Mouse (Mus musculus) T-helper 2 cell (primary cell): ENCODE results near the gene Fkbp6.

ENCODE experiments used
- in situ Hi-C: fragments of 300-600 bp; cut with MboI, MseI; formaldehyde crosslinking; loops from one replicate; pipeline ENCODE4 v1.15.1; 2025; ENCODE audit warnings: high pct_unique_total_duplicates

Gene Fkbp6

GRCm38 (mm10) chr5:135352995-135353394 is 3.2 kb upstream of the Fkbp6 start, which contains the start of gene Trim50:
Gene Trim50, plus strand, starts transcription at chr5:135353295.
- in situ Hi-C loops = no loop called here

GRCm38 (mm10) chr5:135351606-135352005 is 1.8 kb upstream of the Fkbp6 start:
- in situ Hi-C loops = no loop called here

- in situ Hi-C loops = no loop called here
These were observed 2.3 kb downstream of the Fkbp6 start for GRCm38 (mm10) chr5:135347511-135348011.

DNA sequence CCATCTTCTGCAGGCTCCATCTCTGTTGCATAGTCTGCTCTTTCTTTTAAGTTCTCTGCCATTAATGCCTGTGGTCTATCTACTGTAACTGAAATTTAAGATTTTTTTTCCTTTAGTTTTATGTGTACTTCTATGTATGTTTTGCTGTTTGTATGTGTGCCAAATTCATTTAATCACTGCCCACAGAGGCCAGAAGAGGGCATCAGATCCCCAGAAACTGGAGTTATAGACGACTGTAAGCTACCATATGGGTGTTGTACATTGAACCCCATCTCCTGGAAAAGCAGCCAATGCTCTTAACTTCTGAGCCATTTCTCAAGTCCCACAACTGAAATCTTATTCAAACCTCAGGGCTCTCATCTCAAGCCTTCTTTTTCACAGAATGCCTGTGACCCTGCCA is 3.4 kb downstream of the Fkbp6 start:
- in situ Hi-C loops = no loop called here

DNA sequence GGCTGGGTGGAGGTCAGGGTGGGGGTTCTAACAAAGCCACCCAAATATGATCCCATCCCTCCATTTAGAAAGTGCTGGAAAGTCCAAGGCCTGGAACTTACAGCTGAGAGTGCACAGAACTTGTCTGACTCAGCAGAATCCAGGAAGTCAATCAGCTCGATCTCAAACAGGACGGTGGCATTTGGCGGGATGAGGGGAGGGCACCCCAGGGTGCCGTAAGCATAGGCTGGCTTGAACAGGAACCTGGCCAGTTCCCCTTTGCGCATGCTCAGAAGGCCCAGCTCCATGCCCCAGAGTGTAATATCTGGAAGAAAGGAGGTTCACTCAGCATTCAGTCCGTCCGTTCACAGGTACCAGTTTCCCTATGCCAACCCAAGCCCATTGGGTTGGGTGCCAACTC is 3.9 kb downstream of the Fkbp6 start:
- in situ Hi-C loops = no loop called here

- in situ Hi-C loops = no loop called here
These were observed 12.3 kb downstream of the Fkbp6 start for GRCm38 (mm10) chr5:135337575-135337974.

DNA sequence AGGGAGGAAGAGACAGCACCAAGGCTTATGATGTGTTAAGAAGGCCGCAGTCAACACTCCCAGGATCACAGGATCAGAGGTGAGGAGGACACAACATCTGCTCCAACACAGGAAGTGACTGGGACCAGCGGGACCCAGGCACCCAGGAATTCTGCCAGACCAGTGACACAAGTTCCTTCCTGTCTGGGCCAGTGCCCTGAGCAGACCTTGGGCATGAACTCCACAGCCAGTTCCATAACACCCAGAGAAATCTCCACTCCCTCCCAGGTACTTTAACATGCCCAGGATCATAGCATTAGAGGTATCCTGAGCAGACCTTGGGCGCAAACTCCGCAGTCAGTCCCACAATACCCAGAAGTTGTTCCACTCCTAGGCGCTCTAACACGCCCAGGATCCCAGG is 18.7 kb downstream of the Fkbp6 start:
- in situ Hi-C loops = no loop called here

GRCm38 (mm10) chr5:135330201-135330600 is 19.6 kb downstream of the Fkbp6 start:
- in situ Hi-C loops = no loop called here

GRCm38 (mm10) chr5:135329471-135329870 is 20.4 kb downstream of the Fkbp6 start:
- in situ Hi-C loops = no loop called here

DNA sequence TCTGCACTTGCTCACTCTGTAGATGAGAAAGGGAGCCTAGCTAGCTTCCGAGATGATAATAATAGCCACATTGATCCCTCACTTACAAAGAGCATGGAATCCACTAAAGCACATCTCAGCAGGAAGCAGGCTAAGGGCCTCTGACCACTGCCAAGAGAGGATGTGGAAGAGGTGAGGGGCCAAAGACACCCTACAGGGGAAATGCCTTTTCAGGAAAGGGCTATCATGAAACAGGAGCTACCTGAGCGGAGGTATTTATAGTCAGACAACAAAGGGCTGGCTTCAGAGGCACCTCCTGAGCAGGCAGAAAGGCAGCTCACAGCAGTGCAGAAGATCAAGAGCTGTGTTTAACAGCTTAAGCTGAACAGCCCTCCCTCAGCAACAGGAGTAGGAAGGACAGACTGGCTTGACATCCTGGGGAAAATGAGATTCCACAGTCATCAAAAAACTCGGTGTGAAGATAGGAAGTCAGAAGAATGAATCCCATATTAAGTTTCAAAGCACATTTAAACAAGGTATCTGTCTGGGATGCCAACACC is 23.7 kb downstream of the Fkbp6 start:
- in situ Hi-C loops = no loop called here

GRCm38 (mm10) chr5:135322197-135322596 is 27.6 kb downstream of the Fkbp6 start:
- in situ Hi-C loops = no loop called here

- in situ Hi-C loops = no loop called here
These were observed 30.0 kb downstream of the Fkbp6 start for GRCm38 (mm10) chr5:135319856-135320255.

- in situ Hi-C loops = no loop called here
These were observed 33.7 kb downstream of the Fkbp6 start for GRCm38 (mm10) chr5:135316177-135316576.

DNA sequence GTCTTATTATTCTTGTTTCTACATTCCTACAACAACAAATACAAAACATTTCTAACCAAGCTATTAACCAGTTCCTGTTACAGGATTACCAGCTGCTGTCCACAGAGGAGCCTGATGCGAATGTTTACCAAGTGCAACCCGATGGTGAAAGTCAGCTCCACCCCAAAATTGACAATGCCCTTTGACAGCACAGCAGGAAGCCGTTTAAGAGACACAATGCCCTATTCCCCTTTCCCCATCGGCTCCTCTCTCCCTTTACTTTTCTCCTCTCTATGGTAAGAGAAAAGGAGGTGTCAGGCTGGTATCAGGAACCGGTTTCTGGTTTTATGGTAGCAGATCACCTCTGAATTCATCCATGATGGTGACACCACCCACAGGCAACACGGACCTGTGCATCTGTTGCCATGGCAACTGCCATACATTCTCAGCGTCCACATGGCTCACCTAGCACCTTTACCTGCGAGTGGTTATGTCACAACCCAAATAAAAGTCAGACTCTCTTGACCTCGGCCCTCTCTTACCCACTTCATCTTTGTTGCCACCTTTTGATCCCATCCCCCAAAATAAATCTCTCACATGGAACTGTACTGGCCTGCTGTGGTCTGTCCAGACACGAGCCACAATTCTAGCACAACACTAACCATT is 43.4 kb downstream of the Fkbp6 start:
- in situ Hi-C loops = no loop called here

DNA sequence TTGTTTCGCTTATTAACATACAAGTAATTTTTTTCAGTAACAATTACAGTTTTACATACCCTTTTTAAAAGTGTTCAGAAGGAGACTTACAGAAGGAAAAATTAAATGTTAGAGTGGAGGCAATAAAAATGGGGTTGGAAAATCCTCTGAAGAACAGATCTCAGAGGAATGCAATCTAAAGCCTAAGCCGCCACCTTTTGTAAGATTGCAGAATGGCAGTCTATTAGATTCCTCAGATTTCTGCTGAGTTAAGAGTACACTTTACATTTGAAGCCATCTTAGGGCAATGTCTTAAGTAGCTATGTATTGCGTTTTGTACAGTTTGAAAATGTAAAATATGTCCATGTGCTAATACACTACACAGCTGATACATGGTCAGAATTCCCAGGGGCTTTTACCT is 47.4 kb downstream of the Fkbp6 start:
- in situ Hi-C loops = no loop called here

- in situ Hi-C loops = no loop called here
These were observed 47.9 kb downstream of the Fkbp6 start for GRCm38 (mm10) chr5:135301916-135302315.

GRCm38 (mm10) chr5:135292001-135292400 is 57.8 kb downstream of the Fkbp6 start:
- in situ Hi-C loops = no loop called here

DNA sequence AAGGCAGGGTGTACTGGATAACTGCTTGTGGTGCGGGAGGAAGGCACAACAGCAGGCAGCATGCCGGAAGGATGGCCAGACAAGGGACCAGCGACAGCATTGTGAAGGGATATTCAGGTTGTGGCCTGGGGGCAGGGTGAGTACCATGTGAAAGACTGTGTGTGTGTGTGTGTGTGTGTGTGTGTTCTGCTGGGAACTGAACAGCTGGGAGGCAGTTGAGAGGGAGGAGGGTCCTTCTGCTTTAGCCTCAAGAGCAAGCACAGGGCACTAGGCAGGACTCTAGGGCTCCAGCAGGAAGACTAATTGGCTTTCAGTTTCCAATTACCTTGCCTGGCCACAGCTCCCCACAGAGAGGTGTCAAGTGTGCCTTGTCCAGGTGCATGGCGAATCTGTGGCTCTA is 58.7 kb downstream of the Fkbp6 start:
- in situ Hi-C loops = no loop called here

GRCm38 (mm10) chr5:135290703-135291102 is 59.1 kb downstream of the Fkbp6 start:
- in situ Hi-C loops = no loop called here

- in situ Hi-C loops = no loop called here
These were observed 62.9 kb downstream of the Fkbp6 start for GRCm38 (mm10) chr5:135286926-135287325.

DNA sequence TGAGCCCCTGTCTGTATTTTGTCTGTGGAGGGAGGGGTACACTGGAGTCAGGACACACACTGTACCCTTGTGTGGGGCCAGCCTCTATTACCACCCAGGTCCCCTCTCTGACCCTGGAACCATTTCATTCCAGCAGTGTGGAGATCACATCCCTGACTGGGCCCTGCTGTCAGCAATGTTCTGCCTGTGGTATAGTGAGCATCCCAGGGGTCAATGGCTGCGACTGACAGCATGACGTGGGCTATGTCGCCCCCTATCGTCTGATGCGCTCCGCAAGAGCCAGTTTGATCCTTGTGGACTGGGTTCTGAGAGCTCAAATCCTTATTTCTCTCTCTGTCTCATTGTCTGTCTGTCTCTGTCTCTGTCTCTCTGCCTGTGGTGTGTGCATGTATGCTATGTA is 63.7 kb downstream of the Fkbp6 start:
- in situ Hi-C loops = no loop called here

DNA sequence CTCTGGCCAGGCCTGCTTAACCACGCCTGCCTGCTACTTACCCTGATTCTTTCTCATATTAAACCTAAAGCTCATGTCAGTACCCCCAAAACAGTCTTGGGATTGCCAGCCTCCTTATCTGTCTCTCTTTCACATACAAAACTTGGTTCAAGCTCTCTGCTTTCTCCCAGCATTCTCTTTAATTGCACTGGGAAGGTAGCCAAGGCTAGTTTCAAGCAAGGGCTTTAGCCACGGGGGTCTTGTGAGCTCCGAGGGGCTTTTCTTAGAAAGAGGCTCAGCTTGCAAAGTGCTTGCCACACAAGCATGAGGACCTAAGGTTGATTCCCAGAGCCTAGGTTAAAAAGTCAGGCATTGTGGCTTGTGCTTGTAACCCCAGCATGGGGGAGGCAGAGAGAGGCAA is 64.6 kb downstream of the Fkbp6 start:
- in situ Hi-C loops = no loop called here

- in situ Hi-C loops = loop anchor here (5.0 kb wide), 1 partner anchor 43 kb away; no protein-coding TSS in a partner anchor
These were observed 69.6 kb downstream of the Fkbp6 start for GRCm38 (mm10) chr5:135280226-135280625.
